Comparison of ENCODE assay signal across 8 mouse cellular contexts in genomic region chr8:9770999-9771605, GRCm38 (mm10). TPM values are rescaled to one million over a fixed set of nuclear protein-coding genes. Genes with fewer than 3 reads are reported as not detected.
DNase-seq lines count a peak whose midpoint lies in the region; ATAC-seq and TF ChIP-seq lines count a peak whose summit lies in the region.

TSS of gene Fam155a (minus strand) at chr8:9771161.

- H3K9ac ChIP-seq in lung, postnatal 0 days (replicated peaks; ENCODE audit: low read depth): no peak within 1 kb of the TSS
- peak within 1 kb of the TSS; percentile 74 for H3K9ac ChIP-seq in hindbrain, embryonic 15.5 days
- H3K9ac ChIP-seq in limb, embryonic 12.5 days (replicated peaks): peak within 1 kb of the TSS; percentile 53

- no peaks in the 10 kb centered on the region for H3K36me3 ChIP-seq in lung, postnatal 0 days (ENCODE audit: insufficient read depth, low read length)
- no peaks in the 10 kb centered on the region for H3K36me3 ChIP-seq in embryonic facial prominence, embryonic 10.5 days (replicated peaks)
- H3K36me3 ChIP-seq in hindbrain, embryonic 15.5 days: no peaks in the 10 kb centered on the region
- H3K36me3 ChIP-seq in limb, embryonic 12.5 days: no peaks in the 10 kb centered on the region

- no peak for DNase-seq in lung, postnatal 0 days (ENCODE audit: low spot score)
- DNase-seq in lung, postnatal 10 days: no peak
- no peak for DNase-seq in embryonic facial prominence, embryonic 10.5 days (ENCODE audit: low spot score)
- peak; percentile 38 to 41 for DNase-seq in right cerebral cortex, postnatal 36 days (ENCODE audit: low spot score in 2 of 2)
- no peak for DNase-seq in ovary, adult 18-20 months (ENCODE audit: low spot score)

- peak within 1 kb of the TSS; percentile 30; the same call in 1 of the 2 replicates for H3K4me3 ChIP-seq in lung, postnatal 0 days (ENCODE audit: low read depth, low read length)
- peak within 1 kb of the TSS; percentile 73 for H3K4me3 ChIP-seq in embryonic facial prominence, embryonic 10.5 days
- peak within 1 kb of the TSS; percentile 84 for H3K4me3 ChIP-seq in hindbrain, embryonic 15.5 days
- H3K4me3 ChIP-seq in limb, embryonic 12.5 days (replicated peaks): peak within 1 kb of the TSS; percentile 60

- H3K27me3 ChIP-seq in lung, postnatal 0 days (replicated peaks; ENCODE audit: insufficient read depth, low read length): peaks cover 13% of the 10 kb centered on the region
- peaks cover 55% of the 10 kb centered on the region for H3K27me3 ChIP-seq in embryonic facial prominence, embryonic 10.5 days (replicated peaks; ENCODE audit: low read depth, poor library complexity, severe bottlenecking)
- H3K27me3 ChIP-seq in hindbrain, embryonic 15.5 days: no peaks in the 10 kb centered on the region
- H3K27me3 ChIP-seq in limb, embryonic 12.5 days: peaks cover 58% of the 10 kb centered on the region

- no peak for TF ChIP-seq CTCF in lung, postnatal 0 days (IDR thresholded peaks at IDR 0.05)

- H3K9me3 ChIP-seq in lung, postnatal 0 days (ENCODE audit: low read length): no peaks in the 10 kb centered on the region
- no peaks in the 10 kb centered on the region for H3K9me3 ChIP-seq in embryonic facial prominence, embryonic 10.5 days
- no peaks in the 10 kb centered on the region for H3K9me3 ChIP-seq in hindbrain, embryonic 15.5 days
- H3K9me3 ChIP-seq in limb, embryonic 12.5 days: no peaks in the 10 kb centered on the region

- no peak for ATAC-seq in lung, postnatal 0 days
- ATAC-seq in hindbrain, embryonic 15.5 days (ENCODE audit: low FRiP score, low read depth): peak; percentile 77
- peak; percentile 44; the same call in 1 of the 2 replicates for ATAC-seq in limb, embryonic 12.5 days (ENCODE audit: insufficient number of reproducible peaks, insufficient read depth, low FRiP score, low TSS enrichment, low read depth)
- no peak for ATAC-seq in monocyte, adult 5-6 weeks (replicated peaks; ENCODE audit: insufficient number of reproducible peaks, low FRiP score, low TSS enrichment, poor library complexity, severe bottlenecking)

- peak within 1 kb of the TSS; percentile 58 for H3K4me2 ChIP-seq in lung, postnatal 0 days (replicated peaks; ENCODE audit: low read depth, low read length)
- peak within 1 kb of the TSS; percentile 90 for H3K4me2 ChIP-seq in hindbrain, embryonic 15.5 days
- peak within 1 kb of the TSS; percentile 93 for H3K4me2 ChIP-seq in limb, embryonic 12.5 days

- WGBS in lung, postnatal 0 days: 2% methylated on average over 16 of the region's 29 CpGs
- under 1% methylated on average over 29 of the region's 29 CpGs for WGBS in embryonic facial prominence, embryonic 10.5 days
- 2% methylated on average over 14 of the region's 29 CpGs for WGBS in hindbrain, embryonic 15.5 days
- WGBS in limb, embryonic 12.5 days: under 1% methylated on average over 20 of the region's 29 CpGs

- no peak within 1 kb of the TSS for H3K27ac ChIP-seq in lung, postnatal 0 days (ENCODE audit: low read length)
- peak within 1 kb of the TSS; percentile 65 for H3K27ac ChIP-seq in embryonic facial prominence, embryonic 10.5 days (replicated peaks)
- peak within 1 kb of the TSS; percentile 94 for H3K27ac ChIP-seq in hindbrain, embryonic 15.5 days (replicated peaks)
- no peak within 1 kb of the TSS for H3K27ac ChIP-seq in limb, embryonic 12.5 days

- TF ChIP-seq EP300 in lung, postnatal 0 days (IDR thresholded peaks at IDR 0.05): no peak

- H3K4me1 ChIP-seq in lung, postnatal 0 days (ENCODE audit: insufficient read depth, low read depth, low read length): no peaks in the 10 kb centered on the region
- peaks cover 22% of the 10 kb centered on the region for H3K4me1 ChIP-seq in embryonic facial prominence, embryonic 10.5 days
- H3K4me1 ChIP-seq in hindbrain, embryonic 15.5 days (replicated peaks): peaks cover 25% of the 10 kb centered on the region
- H3K4me1 ChIP-seq in limb, embryonic 12.5 days (replicated peaks): peaks cover 22% of the 10 kb centered on the region

RNA-seq across cellular contexts. Expression of gene Fam155a, which starts in this region (rescaled TPM):
- 0.11 and 0.13 TPM in 2 replicates for polyA plus RNA-seq in lung, postnatal 0 days (2015; fragmentation: Nextera tagmentation; extraction: Ambion mirVana)
- polyA plus RNA-seq in embryonic facial prominence, embryonic 10.5 days (2016; fragmentation: Nextera tagmentation; extraction: Ambion mirVana): 0.53 and 0.64 TPM in 2 replicates
- 27.7 and 31.2 TPM in 2 replicates for polyA plus RNA-seq in hindbrain, embryonic 15.5 days (2015; fragmentation: Nextera tagmentation; extraction: Ambion mirVana)
- 0.99 and 1.2 TPM in 2 replicates for polyA plus RNA-seq in limb, embryonic 12.5 days (2016; fragmentation: Nextera tagmentation; extraction: Ambion mirVana)
- total RNA-seq in monocyte, adult 5-6 weeks (2017): not detected in 3 replicates

Comparison
In these comparisons a context has a peak if more than half of its experiments do, and no peak if none do; other contexts are left out.
1. RNA of gene Fam155a (polyA plus RNA-seq): 27.7 to 31.2 TPM in hindbrain, embryonic 15.5 days; 0.99 to 1.2 TPM in limb, embryonic 12.5 days, 0.53 to 0.64 TPM in embryonic facial prominence, embryonic 10.5 days and 0.11 to 0.13 TPM in lung, postnatal 0 days; every median in the first group is over 10 times any median in the second.
2. ATAC-seq: peak in hindbrain, embryonic 15.5 days (single experiment) and limb, embryonic 12.5 days (single experiment); none in lung, postnatal 0 days (single experiment) and monocyte, adult 5-6 weeks (single experiment).
3. DNase-seq: peak in right cerebral cortex, postnatal 36 days (2 of 2); none in lung, postnatal 0 days (single experiment), lung, postnatal 10 days (single experiment), embryonic facial prominence, embryonic 10.5 days (single experiment) and ovary, adult 18-20 months (single experiment).
4. H3K27ac ChIP-seq: peak in embryonic facial prominence, embryonic 10.5 days (single experiment) and hindbrain, embryonic 15.5 days (single experiment); none in lung, postnatal 0 days (single experiment) and limb, embryonic 12.5 days (single experiment).
5. H3K4me3 ChIP-seq: peak in every context shown above with its lines; median percentile 84 in hindbrain, embryonic 15.5 days; 73 in embryonic facial prominence, embryonic 10.5 days; 60 in limb, embryonic 12.5 days; 30 in lung, postnatal 0 days.
6. Peak in every context shown above with its lines, with median percentiles within 50 percentile points of each other: H3K4me2 ChIP-seq.